Mouse (Mus musculus) cortical plate, adult 2 months (tissue): Measurements from ENCODE around the gene Slc9a6.

Experiments
- CTCF ChIP-seq: fragments of 200-500 bp; IDR thresholded peaks from 2 replicates; pipeline ENCODE4 v1.5.1; 2011; ENCODE audit warnings: mild to moderate bottlenecking, control low read depth, low read length; ENCODE audit not compliant: insufficient read depth; ENCODE audit errors: extremely low read depth
- POLR2A ChIP-seq: fragments of 200-500 bp; IDR thresholded peaks from 2 replicates; pipeline ENCODE4 v1.6.1; 2011; ENCODE audit warnings: mild to moderate bottlenecking, low read length, control low read depth; ENCODE audit not compliant: insufficient read depth; ENCODE audit errors: extremely low read depth

- TF ChIP-seq CTCF (no peak), POLR2A (no peak)
Measured at GRCm38 (mm10) chrX:56708592-56709370, 99.2 kb downstream of the Slc9a6 start.
